Mouse (Mus musculus): Measurements from ENCODE around the gene Pold4. TPM values are rescaled to one million over a fixed set of nuclear protein-coding genes. Genes with fewer than 3 reads are reported as not detected.
"Not testable (repeated sequence)": the region's sequence is repeated elsewhere in the genome, so short reads cannot be mapped to it uniquely, and the experiment has no call there.

Gene Pold4
- total RNA-seq, 2 experiments from 2014 or later, result 9.7 to 11.1 TPM

GRCm38 (mm10) chr19:4226779-4227178 is 4.9 kb upstream of the Pold4 start:
- intact Hi-C loops (cut with DNase I), result loop anchor here (5.0 kb wide), 2 partner anchors 104 to 209 kb away; no protein-coding TSS in a partner anchor
- DNase-seq (ENCODE audit: low spot score), result no peak

GRCm38 (mm10) chr19:4227446-4227845 is 4.3 kb upstream of the Pold4 start:
- intact Hi-C loops (cut with DNase I), result loop anchor here (5.0 kb wide), 2 partner anchors 105 to 210 kb away; no protein-coding TSS in a partner anchor
- no peak for DNase-seq (ENCODE audit: low spot score)

GRCm38 (mm10) chr19:4227894-4228678 is 3.6 kb upstream of the Pold4 start:
- peak; percentile 63 for DNase-seq (ENCODE audit: low spot score)
- intact Hi-C loops (cut with DNase I), result loop anchor here (1.0 to 5.0 kb wide), 4 partner anchors 21 to 211 kb away; partner anchors contain the start of gene Pitpnm1

GRCm38 (mm10) chr19:4228891-4229290 is 2.8 kb upstream of the Pold4 start:
- no peak for DNase-seq (ENCODE audit: low spot score)
- intact Hi-C loops (cut with DNase I), result loop anchor here (1.0 to 5.0 kb wide), 4 partner anchors 22 to 212 kb away; partner anchors contain the start of gene Pitpnm1

GRCm38 (mm10) chr19:4229451-4230076 is 2.1 kb upstream of the Pold4 start:
- DNase-seq (ENCODE audit: low spot score), result no peak
- intact Hi-C loops (cut with DNase I), result loop anchor here (2.0 to 5.0 kb wide), 3 partner anchors 107 to 212 kb away; partner anchors contain the start of gene Pitpnm1

GRCm38 (mm10) chr19:4230415-4230814 is 1.3 kb upstream of the Pold4 start:
- intact Hi-C loops (cut with DNase I), result no loop called here
- no peak for DNase-seq (ENCODE audit: low spot score)

GRCm38 (mm10) chr19:4232186-4232572 is 480 bp downstream of the Pold4 start:
- no peak for DNase-seq (ENCODE audit: low spot score)
- intact Hi-C loops (cut with DNase I), result no loop called here

- intact Hi-C loops (cut with DNase I), result no loop called here
- no peak for DNase-seq (ENCODE audit: low spot score)
These were observed 952 bp downstream of the Pold4 start for GRCm38 (mm10) chr19:4232651-4233050.

GRCm38 (mm10) chr19:4234548-4234947 is 2.8 kb downstream of the Pold4 start:
- intact Hi-C loops (cut with DNase I), result no loop called here

GRCm38 (mm10) chr19:4240247-4240668 is 8.6 kb downstream of the Pold4 start:
- no peak for DNase-seq (ENCODE audit: low spot score)
- intact Hi-C loops (cut with DNase I), result no loop called here

More at GRCm38 (mm10) chr19:4234548-4234947, 2.8 kb downstream of the Pold4 start:
- no peak for DNase-seq (ENCODE audit: low spot score)

GRCm38 (mm10) chr19:4242416-4242815 is 10.7 kb downstream of the Pold4 start:
- DNase-seq (ENCODE audit: low spot score), result no peak
- intact Hi-C loops (cut with DNase I), result no loop called here

- DNase-seq (ENCODE audit: low spot score), result no peak
- intact Hi-C loops (cut with DNase I), result no loop called here
These were observed 13.1 kb downstream of the Pold4 start for GRCm38 (mm10) chr19:4244775-4245174.

- DNase-seq (ENCODE audit: low spot score), result no peak
- intact Hi-C loops (cut with DNase I), result no loop called here
These were observed 15.3 kb downstream of the Pold4 start for GRCm38 (mm10) chr19:4247010-4247409.

- DNase-seq (ENCODE audit: low spot score); intact Hi-C loops (cut with DNase I): not testable (repeated sequence)
These were observed 17.0 kb downstream of the Pold4 start for GRCm38 (mm10) chr19:4248683-4249082.

GRCm38 (mm10) chr19:4254230-4254629 is 22.5 kb downstream of the Pold4 start:
- no peak for DNase-seq (ENCODE audit: low spot score)
- intact Hi-C loops (cut with DNase I), result no loop called here

- no peak for DNase-seq (ENCODE audit: low spot score)
- intact Hi-C loops (cut with DNase I), result loop anchor here (2.0 to 5.0 kb wide), 2 partner anchors 49 to 162 kb away; no protein-coding TSS in a partner anchor
These were observed 24.0 kb downstream of the Pold4 start for GRCm38 (mm10) chr19:4255583-4256162.

GRCm38 (mm10) chr19:4257216-4257896 is 25.7 kb downstream of the Pold4 start:
- DNase-seq (ENCODE audit: low spot score), result peak; percentile 85
- intact Hi-C loops (cut with DNase I), result loop anchor here (2.0 to 5.0 kb wide), 2 partner anchors 51 to 160 kb away; no protein-coding TSS in a partner anchor

GRCm38 (mm10) chr19:4257897-4258252 is 26.2 kb downstream of the Pold4 start:
- intact Hi-C loops (cut with DNase I), result loop anchor here (1.0 to 5.0 kb wide), 3 partner anchors 49 to 159 kb away; no protein-coding TSS in a partner anchor
- DNase-seq (ENCODE audit: low spot score), result no peak

GRCm38 (mm10) chr19:4261038-4261698 is 29.5 kb downstream of the Pold4 start:
- DNase-seq (ENCODE audit: low spot score), result no peak
- intact Hi-C loops (cut with DNase I), result no loop called here

Data from heart, postnatal 25 days (tissue).